ENCODE assay signal across 25 mouse cellular contexts in the genomic region with DNA sequence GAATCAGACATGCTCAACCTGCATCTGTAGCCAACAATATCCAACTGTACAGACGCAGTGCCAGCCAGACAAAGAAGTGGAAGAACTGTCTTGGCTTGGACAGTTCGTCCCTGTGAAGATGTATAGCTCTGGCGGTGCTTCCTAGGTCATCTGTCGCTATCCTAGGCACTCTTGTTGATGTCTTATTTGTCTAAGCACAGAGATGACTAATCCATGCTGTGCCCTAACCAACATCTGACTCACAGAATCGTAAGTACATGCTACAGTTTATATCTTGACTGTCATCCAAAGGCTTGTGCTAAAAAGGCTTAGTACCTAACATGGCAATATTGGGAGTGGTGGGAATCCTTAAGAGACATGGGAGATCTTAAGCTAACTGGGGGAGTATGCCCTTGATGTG. TPM values are rescaled to one million over a fixed set of nuclear protein-coding genes. Genes with fewer than 3 reads are reported as not detected.
DNase-seq lines count a peak whose midpoint lies in the region; TF ChIP-seq lines count a peak whose summit lies in the region.
"Had no signal": no experiment of that assay in that cellular context is flagged by ENCODE, and none has a peak within 500 bp of the region (broad histone marks: within the 10 kb centered on the region; RNA-seq: fewer than 3 reads in every experiment).

No protein-coding gene starts in this region.

- no peak overlapping the region for H3K4me3 ChIP-seq in CH12.LX (replicated peaks in 1 of 3; ENCODE audit: low read depth in 2 of 3, low read length in 2 of 3, poor library complexity in 1 of 3)
- H3K4me3 ChIP-seq: embryonic facial prominence, embryonic 12.5 days; embryonic facial prominence, embryonic 15.5 days; forebrain, embryonic 12.5 days; forebrain, embryonic 15.5 days; heart, adult 2 months; heart, embryonic 10.5 days; heart, embryonic 13.5 days had no signal

- no peak overlapping the region for H3K9ac ChIP-seq in CH12.LX (ENCODE audit: insufficient read depth, low read depth)
- H3K9ac ChIP-seq: embryonic facial prominence, embryonic 12.5 days; embryonic facial prominence, embryonic 15.5 days; forebrain, embryonic 12.5 days; forebrain, embryonic 15.5 days; heart, embryonic 13.5 days; hindbrain, embryonic 14.5 days had no signal

- TF ChIP-seq CTCF in CH12.LX (conservative IDR thresholded peaks at IDR 0.05 in 1 of 2, IDR thresholded peaks at IDR 0.05 in 1 of 2; ENCODE audit: low read depth in 2 of 2, low read length in 2 of 2) = no peak

- no peak for TF ChIP-seq POLR2A in CH12.LX (IDR thresholded peaks at IDR 0.05; ENCODE audit: low read depth, low read length)

- H3K27ac ChIP-seq in CH12.LX (ENCODE audit: insufficient read depth, low read depth) = no peak overlapping the region
- H3K27ac ChIP-seq: embryonic facial prominence, embryonic 12.5 days; embryonic facial prominence, embryonic 15.5 days; forebrain, embryonic 12.5 days; forebrain, embryonic 15.5 days; heart, adult 2 months; heart, embryonic 10.5 days; heart, embryonic 13.5 days; hindbrain, embryonic 14.5 days; hindbrain, postnatal 0 days had no signal

- in situ Hi-C loops in CH12.LX (cut with MboI; ENCODE audit: low pct_ligation_motif_present, low pct_unique_long_range_greater_than_20kb, low sequenced_read_pairs) = no loop called here

- no peak for TF ChIP-seq EP300 in CH12.LX (IDR thresholded peaks at IDR 0.05; ENCODE audit: low read length)

- H3K4me2 ChIP-seq in CH12.LX (ENCODE audit: insufficient read depth, low read depth, poor library complexity, severe bottlenecking) = peak overlapping the region; percentile 11; the same call in 1 of the 2 replicates
- H3K4me2 ChIP-seq: embryonic facial prominence, embryonic 12.5 days; embryonic facial prominence, embryonic 15.5 days; forebrain, embryonic 12.5 days; forebrain, embryonic 15.5 days; heart, embryonic 13.5 days; hindbrain, embryonic 14.5 days had no signal

- no peaks in the 10 kb centered on the region for H3K27me3 ChIP-seq in CH12.LX (replicated peaks)
- H3K27me3 ChIP-seq: embryonic facial prominence, embryonic 15.5 days; forebrain, embryonic 12.5 days; heart, embryonic 13.5 days had no signal

- H3K79me2 ChIP-seq in CH12.LX (replicated peaks; ENCODE audit: control insufficient read depth, extremely low read depth, insufficient read depth, poor library complexity, severe bottlenecking) = no peaks in the 10 kb centered on the region

- no peaks in the 10 kb centered on the region for H3K4me1 ChIP-seq in CH12.LX (ENCODE audit: control insufficient read depth in 1 of 2, insufficient read depth in 2 of 2)
- H3K4me1 ChIP-seq: embryonic facial prominence, embryonic 12.5 days; embryonic facial prominence, embryonic 15.5 days; forebrain, embryonic 12.5 days; forebrain, embryonic 15.5 days; heart, embryonic 10.5 days; heart, embryonic 13.5 days had no signal

- no peak for TF ChIP-seq RAD21 in CH12.LX (IDR thresholded peaks at IDR 0.05; ENCODE audit: low read depth, low read length)

- dilution Hi-C loops in CH12.LX (cut with MboI; ENCODE audit: extremely low pct_ligation_motif_present, extremely low pct_unique_long_range_greater_than_20kb, low sequenced_read_pairs) = no loop called here

- peak; percentile 80 for DNase-seq in 3T3-L1 (ENCODE audit: low read depth, low spot score)
- no peak for DNase-seq in CH12.LX (ENCODE audit: extremely low read depth)
- peak; percentile 45 for DNase-seq in fat pad, adult 2 months (ENCODE audit: extremely low read depth, low read depth, low spot score)
- DNase-seq in Muller cell, postnatal 12 days (ENCODE audit: inconsistent ontology term) = no peak
- DNase-seq in adrenal gland, adult 18-20 months (ENCODE audit: low spot score in 2 of 2) = no peak
- no peak for DNase-seq in layer of hippocampus, adult 11-12 months (ENCODE audit: low spot score)
- DNase-seq: adrenal gland, adult 8-10 months; adrenal gland, postnatal 25 days; B cell, adult 2 months; cerebellum, adult 18-20 months; cerebellum, adult 9-10 months; cerebellum, postnatal 14 days; gastrocnemius, postnatal 25 days; heart, adult 2 months; heart, postnatal 14 days; heart, postnatal 4 days; kidney, adult 18-20 months had no signal

- peaks cover 12% of the 10 kb centered on the region for H3K9me3 ChIP-seq in CH12.LX (replicated peaks; ENCODE audit: low read length)
- H3K9me3 ChIP-seq: embryonic facial prominence, embryonic 12.5 days; embryonic facial prominence, embryonic 15.5 days; forebrain, embryonic 12.5 days; forebrain, embryonic 15.5 days; heart, embryonic 10.5 days had no signal

- H3K36me3 ChIP-seq in CH12.LX (replicated peaks in 1 of 2; ENCODE audit: control insufficient read depth in 1 of 2, insufficient read depth in 1 of 2, low read length in 1 of 2) = no peaks in the 10 kb centered on the region
- H3K36me3 ChIP-seq: embryonic facial prominence, embryonic 12.5 days; embryonic facial prominence, embryonic 15.5 days; forebrain, embryonic 12.5 days; forebrain, embryonic 15.5 days; heart, embryonic 10.5 days; heart, embryonic 13.5 days had no signal

TF ChIP-seq in CH12.LX, 34 proteins besides CTCF, POLR2A, EP300 and RAD21:
- TF ChIP-seq MAZ (IDR thresholded peaks at IDR 0.05; ENCODE audit: low read depth, low read length) (no peak), MAFK (IDR thresholded peaks at IDR 0.05; ENCODE audit: insufficient replicate concordance, low read length) (no peak), SIN3A (IDR thresholded peaks at IDR 0.05; ENCODE audit: low read length) (no peak), UBTF (IDR thresholded peaks at IDR 0.05; ENCODE audit: low read depth, low read length) (no peak), MYC (IDR thresholded peaks at IDR 0.05; ENCODE audit: low read depth, low read length) (no peak), USF2 (conservative IDR thresholded peaks at IDR 0.05; ENCODE audit: low read depth, low read length) (no peak), CHD1 (IDR thresholded peaks at IDR 0.05; ENCODE audit: low read depth, low read length) (no peak), MAX (IDR thresholded peaks at IDR 0.05; ENCODE audit: low read length) (no peak), ZC3H11A (IDR thresholded peaks at IDR 0.05; ENCODE audit: low read depth, low read length) (no peak), RCOR1 (conservative IDR thresholded peaks at IDR 0.05; ENCODE audit: low read depth, low read length) (no peak)

RNA-seq across cellular contexts. Expression of gene Morc2a, which starts 26.2 kb away (rescaled TPM):
- total RNA-seq in CH12.LX (2012; rRNA removed) (28.2 and 30.9 TPM in 2 replicates), CH12.LX (2014; rRNA removed) (25.5 and 28.1 TPM in 2 replicates)
- 41.9 and 44.1 TPM in 2 replicates for polyA plus RNA-seq in CH12.LX (2012; ENCODE audit: insufficient read length, low read depth)
- 10 to 100 TPM; 31.5 to 39.8 TPM for total RNA-seq in adrenal gland, adult 18-20 months (2021)

Comparison
In these comparisons a context has a peak if more than half of its experiments do, and no peak if none do; other contexts are left out.
1. DNase-seq: peak in 3T3-L1 (single experiment) and fat pad, adult 2 months (single experiment); none in CH12.LX (single experiment), Muller cell, postnatal 12 days (single experiment), adrenal gland, adult 18-20 months (0 of 2) and layer of hippocampus, adult 11-12 months (single experiment).